Mouse (Mus musculus): ENCODE results near the gene Nfia. TPM values are rescaled to one million over a fixed set of nuclear protein-coding genes. Genes with fewer than 3 reads are reported as not detected.

Nfia gene
- polyA plus RNA-seq, 1 experiment from 2014 or later: 45.4 TPM

- H3K9me3 ChIP-seq (ENCODE audit: control insufficient read depth, low read length): no peaks in the 10 kb centered on the region
- no peaks in the 10 kb centered on the region for H3K36me3 ChIP-seq (ENCODE audit: control insufficient read depth, insufficient read depth, low read length)
- DNase-seq (ENCODE audit: low spot score): no peak
- H3K27ac ChIP-seq (ENCODE audit: low read depth, low read length): no peak overlapping the region
- H3K4me2 ChIP-seq (ENCODE audit: low read depth, low read length, severe bottlenecking): no peak overlapping the region
- H3K4me3 ChIP-seq (ENCODE audit: low read depth, low read length): no peak overlapping the region
- H3K4me1 ChIP-seq (replicated peaks; ENCODE audit: control insufficient read depth, insufficient read depth, low read length): peaks cover 5% of the 10 kb centered on the region; the same call in 1 of the 2 replicates
- no CpG with 5 or more reads among the region's 1 CpGs for WGBS
- no peaks in the 10 kb centered on the region for H3K27me3 ChIP-seq (ENCODE audit: control insufficient read depth, insufficient read depth, low read length)
- H3K9ac ChIP-seq (ENCODE audit: low read length): no peak overlapping the region
- ATAC-seq (replicated peaks; ENCODE audit: low FRiP score): no peak
Measured at GRCm38 (mm10) chr4:97769861-97770260, 2.7 kb upstream of the Nfia start.

- DNase-seq (ENCODE audit: low spot score): no peak
- peak overlapping the region; percentile 75 for H3K4me2 ChIP-seq (ENCODE audit: low read depth, low read length, severe bottlenecking)
- H3K36me3 ChIP-seq (ENCODE audit: control insufficient read depth, insufficient read depth, low read length): no peaks in the 10 kb centered on the region
- no peak for ATAC-seq (replicated peaks; ENCODE audit: low FRiP score)
- peak overlapping the region; percentile 38 for H3K4me3 ChIP-seq (ENCODE audit: low read depth, low read length)
- 10% methylated on average over 5 of the region's 5 CpGs for WGBS
- H3K4me1 ChIP-seq (replicated peaks; ENCODE audit: control insufficient read depth, insufficient read depth, low read length): peaks cover 8% of the 10 kb centered on the region
- peak overlapping the region; percentile 86 for H3K27ac ChIP-seq (ENCODE audit: low read depth, low read length)
- H3K27me3 ChIP-seq (ENCODE audit: control insufficient read depth, insufficient read depth, low read length): peaks cover under 1% of the 10 kb centered on the region; the same call in 1 of the 2 replicates
- H3K9ac ChIP-seq (ENCODE audit: low read length): peak overlapping the region; percentile 60; the same call in 1 of the 2 replicates
- no peaks in the 10 kb centered on the region for H3K9me3 ChIP-seq (ENCODE audit: control insufficient read depth, low read length)
Measured at GRCm38 (mm10) chr4:97771426-97771825, 1.1 kb upstream of the Nfia start.

GRCm38 (mm10) chr4:97772084-97772484 is 450 bp upstream of the Nfia start:
- H3K4me1 ChIP-seq (replicated peaks; ENCODE audit: control insufficient read depth, insufficient read depth, low read length): peaks cover 10% of the 10 kb centered on the region
- H3K9me3 ChIP-seq (ENCODE audit: control insufficient read depth, low read length): no peaks in the 10 kb centered on the region
- H3K27ac ChIP-seq (ENCODE audit: low read depth, low read length): peak overlapping the region; percentile 86
- peak overlapping the region; percentile 38 for H3K4me3 ChIP-seq (ENCODE audit: low read depth, low read length)
- peak; percentile 99 for DNase-seq (ENCODE audit: low spot score)
- peak; percentile 94 for ATAC-seq (replicated peaks; ENCODE audit: low FRiP score)
- H3K4me2 ChIP-seq (ENCODE audit: low read depth, low read length, severe bottlenecking): peak overlapping the region; percentile 75
- peak overlapping the region; percentile 60 for H3K9ac ChIP-seq (ENCODE audit: low read length)
- under 1% methylated on average over 25 of the region's 25 CpGs for WGBS
- H3K36me3 ChIP-seq (ENCODE audit: control insufficient read depth, insufficient read depth, low read length): no peaks in the 10 kb centered on the region
- H3K27me3 ChIP-seq (ENCODE audit: control insufficient read depth, insufficient read depth, low read length): peaks cover 4% of the 10 kb centered on the region; the same call in 1 of the 2 replicates

GRCm38 (mm10) chr4:97773110-97773593 is 618 bp downstream of the Nfia start:
- Histone ChIP-seq H3K27ac (ENCODE audit: low read depth, low read length) (peak overlapping the region; percentile 86; the same call in 1 of the 2 replicates), H3K27me3 (ENCODE audit: control insufficient read depth, insufficient read depth, low read length) (peaks cover 4% of the 10 kb centered on the region; the same call in 1 of the 2 replicates), H3K36me3 (ENCODE audit: control insufficient read depth, insufficient read depth, low read length) (no peaks in the 10 kb centered on the region), H3K9me3 (ENCODE audit: control insufficient read depth, low read length) (no peaks in the 10 kb centered on the region), H3K4me3 (ENCODE audit: low read depth, low read length) (peak overlapping the region; percentile 38), H3K4me1 (replicated peaks; ENCODE audit: control insufficient read depth, insufficient read depth, low read length) (peaks cover 10% of the 10 kb centered on the region), H3K4me2 (ENCODE audit: low read depth, low read length, severe bottlenecking) (peak overlapping the region; percentile 75), H3K9ac (ENCODE audit: low read length) (no peak overlapping the region; the same call in 1 of the 2 replicates)
- under 1% methylated on average over 14 of the region's 14 CpGs for WGBS
- DNase-seq (ENCODE audit: low spot score) (peak; percentile 84), ATAC-seq (replicated peaks; ENCODE audit: low FRiP score) (peak; percentile 72)

GRCm38 (mm10) chr4:97773791-97774190 is 1.3 kb downstream of the Nfia start:
- DNase-seq (ENCODE audit: low spot score) (no peak), ATAC-seq (replicated peaks; ENCODE audit: low FRiP score) (no peak)
- H3K4me1 ChIP-seq (replicated peaks; ENCODE audit: control insufficient read depth, insufficient read depth, low read length): peaks cover 10% of the 10 kb centered on the region
- H3K27me3 ChIP-seq (ENCODE audit: control insufficient read depth, insufficient read depth, low read length): peaks cover 4% of the 10 kb centered on the region; the same call in 1 of the 2 replicates
- WGBS: 36% methylated on average over 2 of the region's 2 CpGs
- no peak overlapping the region; the same call in 1 of the 2 replicates for H3K27ac ChIP-seq (ENCODE audit: low read depth, low read length)
- no peak overlapping the region for H3K9ac ChIP-seq (ENCODE audit: low read length)
- H3K9me3 ChIP-seq (ENCODE audit: control insufficient read depth, low read length): no peaks in the 10 kb centered on the region
- H3K4me3 ChIP-seq (ENCODE audit: low read depth, low read length): peak overlapping the region; percentile 38; the same call in 1 of the 2 replicates
- peak overlapping the region; percentile 75 for H3K4me2 ChIP-seq (ENCODE audit: low read depth, low read length, severe bottlenecking)
- no peaks in the 10 kb centered on the region for H3K36me3 ChIP-seq (ENCODE audit: control insufficient read depth, insufficient read depth, low read length)

- Histone ChIP-seq H3K27ac (ENCODE audit: low read depth, low read length) (peak overlapping the region; percentile 73), H3K36me3 (ENCODE audit: control insufficient read depth, insufficient read depth, low read length) (no peaks in the 10 kb centered on the region), H3K4me3 (ENCODE audit: low read depth, low read length) (peak overlapping the region; percentile 90; the same call in 1 of the 2 replicates), H3K9ac (ENCODE audit: low read length) (peak overlapping the region; percentile 49), H3K27me3 (ENCODE audit: control insufficient read depth, insufficient read depth, low read length) (peaks cover 4% of the 10 kb centered on the region; the same call in 1 of the 2 replicates), H3K4me2 (ENCODE audit: low read depth, low read length, severe bottlenecking) (peak overlapping the region; percentile 48), H3K9me3 (ENCODE audit: control insufficient read depth, low read length) (no peaks in the 10 kb centered on the region), H3K4me1 (replicated peaks; ENCODE audit: control insufficient read depth, insufficient read depth, low read length) (peaks cover 10% of the 10 kb centered on the region)
- 21% methylated on average over 4 of the region's 4 CpGs for WGBS
- ATAC-seq (replicated peaks; ENCODE audit: low FRiP score) (no peak), DNase-seq (ENCODE audit: low spot score) (no peak)
Measured at GRCm38 (mm10) chr4:97774446-97774950, 2.0 kb downstream of the Nfia start.

- DNase-seq (ENCODE audit: low spot score) (peak; percentile 86), ATAC-seq (replicated peaks; ENCODE audit: low FRiP score) (no peak)
- Histone ChIP-seq H3K36me3 (ENCODE audit: control insufficient read depth, insufficient read depth, low read length) (no peaks in the 10 kb centered on the region), H3K4me1 (replicated peaks; ENCODE audit: control insufficient read depth, insufficient read depth, low read length) (peaks cover 10% of the 10 kb centered on the region), H3K9ac (ENCODE audit: low read length) (peak overlapping the region; percentile 49), H3K27me3 (ENCODE audit: control insufficient read depth, insufficient read depth, low read length) (peaks cover 4% of the 10 kb centered on the region; the same call in 1 of the 2 replicates), H3K9me3 (ENCODE audit: control insufficient read depth, low read length) (no peaks in the 10 kb centered on the region), H3K4me3 (ENCODE audit: low read depth, low read length) (peak overlapping the region; percentile 90), H3K27ac (ENCODE audit: low read depth, low read length) (peak overlapping the region; percentile 73), H3K4me2 (ENCODE audit: low read depth, low read length, severe bottlenecking) (peak overlapping the region; percentile 48)
- WGBS: 0% methylated on average over 13 of the region's 13 CpGs
Measured at GRCm38 (mm10) chr4:97775059-97775458, 2.5 kb downstream of the Nfia start.

- Histone ChIP-seq H3K27ac (ENCODE audit: low read depth, low read length) (peak overlapping the region; percentile 73; the same call in 1 of the 2 replicates), H3K9me3 (ENCODE audit: control insufficient read depth, low read length) (no peaks in the 10 kb centered on the region), H3K9ac (ENCODE audit: low read length) (peak overlapping the region; percentile 49), H3K36me3 (ENCODE audit: control insufficient read depth, insufficient read depth, low read length) (no peaks in the 10 kb centered on the region), H3K27me3 (ENCODE audit: control insufficient read depth, insufficient read depth, low read length) (peaks cover 6% of the 10 kb centered on the region; the same call in 1 of the 2 replicates), H3K4me2 (ENCODE audit: low read depth, low read length, severe bottlenecking) (peak overlapping the region; percentile 48), H3K4me1 (replicated peaks; ENCODE audit: control insufficient read depth, insufficient read depth, low read length) (peaks cover 10% of the 10 kb centered on the region), H3K4me3 (ENCODE audit: low read depth, low read length) (peak overlapping the region; percentile 90)
- ATAC-seq (replicated peaks; ENCODE audit: low FRiP score): no peak
- DNase-seq (ENCODE audit: low spot score): peak; percentile 56
- WGBS: 1% methylated on average over 20 of the region's 20 CpGs
Measured at GRCm38 (mm10) chr4:97775494-97776265, 3.1 kb downstream of the Nfia start.
